Mouse (Mus musculus): ENCODE results near the gene Col26a1. TPM values are rescaled to one million over a fixed set of nuclear protein-coding genes. Genes with fewer than 3 reads are reported as not detected.

Col26a1 gene
- not detected in 2 replicates for total RNA-seq (2017)

DNA sequence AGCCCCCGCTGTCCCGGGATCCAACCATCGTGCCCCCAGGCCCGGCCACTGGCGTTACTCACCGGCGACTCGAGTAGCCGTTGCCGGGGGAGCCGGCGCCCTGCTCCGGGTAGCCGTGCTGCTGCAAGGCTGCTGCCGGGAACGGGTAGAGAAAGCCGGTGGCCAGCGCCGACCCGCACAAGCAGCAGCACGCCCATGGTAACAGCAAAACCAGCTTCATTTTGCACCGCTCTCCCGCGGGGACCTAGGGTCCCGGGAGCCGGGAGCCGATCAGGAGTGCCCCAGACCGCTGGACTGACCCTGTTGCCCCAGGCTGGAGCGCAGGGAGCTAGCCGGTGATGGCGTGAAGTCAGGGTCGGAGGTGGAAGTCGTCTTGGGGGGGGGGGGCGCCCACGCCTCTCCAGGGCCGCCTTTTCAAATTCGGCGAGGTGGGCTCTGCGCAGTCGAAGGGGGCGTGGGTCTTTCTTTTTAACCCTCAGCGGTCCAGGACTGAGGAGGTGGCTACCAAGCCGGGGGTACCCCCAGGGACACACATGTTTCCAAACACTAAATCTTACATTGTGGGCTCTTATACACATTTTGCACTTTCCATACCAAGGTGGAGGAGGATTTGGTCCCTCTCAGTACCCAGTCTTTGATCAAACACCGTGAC, at the start of gene Col26a1:
TSS of gene Col26a1 (minus strand) at position 422 of the 652 bp plus-strand sequence.
- ATAC-seq (ENCODE audit: extremely low read depth, insufficient number of reproducible peaks, low FRiP score, poor library complexity, severe bottlenecking), result no peak

DNA sequence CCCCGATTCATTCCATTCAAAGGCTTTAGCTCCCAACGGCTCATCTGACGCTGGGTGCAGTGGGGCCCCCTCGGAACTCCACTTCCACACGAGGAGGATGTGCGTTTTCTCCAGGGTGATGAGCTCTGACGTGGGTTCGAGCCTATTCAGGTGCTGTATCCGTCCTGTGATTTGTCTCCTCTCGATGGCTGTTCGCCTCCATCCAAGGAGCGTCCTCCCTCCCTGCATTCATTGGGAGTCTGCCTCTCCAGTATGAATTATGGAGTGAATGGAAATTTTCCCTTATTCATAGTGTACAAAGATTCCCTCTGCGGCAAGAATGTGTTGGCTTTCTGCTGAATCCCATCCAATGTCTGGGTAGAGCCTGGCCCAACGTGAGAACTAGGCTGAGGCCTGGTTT, 48.9 kb upstream of the Col26a1 start:
- no peak for ATAC-seq (ENCODE audit: extremely low read depth, insufficient number of reproducible peaks, low FRiP score, poor library complexity, severe bottlenecking)

DNA sequence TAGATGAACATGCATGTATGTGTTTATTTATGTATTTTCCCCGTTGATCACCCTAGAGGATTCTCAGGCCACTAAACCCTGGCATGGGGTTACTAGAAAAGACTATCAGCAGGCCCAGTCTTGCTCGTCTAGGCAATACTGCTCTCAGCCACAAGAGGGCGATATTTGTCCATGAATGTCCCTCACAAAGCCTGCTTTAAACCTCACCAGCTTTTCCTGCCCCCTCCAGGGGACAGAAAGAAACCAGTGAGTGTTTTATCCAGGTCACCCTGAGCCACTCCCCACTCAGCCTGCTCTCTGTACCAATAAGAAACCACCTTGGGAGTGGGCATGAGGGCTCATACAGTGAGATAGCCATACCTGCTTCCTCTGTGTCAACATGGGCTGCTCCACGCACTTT, 46.1 kb upstream of the Col26a1 start:
- peak; percentile 84 for ATAC-seq (ENCODE audit: extremely low read depth, insufficient number of reproducible peaks, low FRiP score, poor library complexity, severe bottlenecking)

DNA sequence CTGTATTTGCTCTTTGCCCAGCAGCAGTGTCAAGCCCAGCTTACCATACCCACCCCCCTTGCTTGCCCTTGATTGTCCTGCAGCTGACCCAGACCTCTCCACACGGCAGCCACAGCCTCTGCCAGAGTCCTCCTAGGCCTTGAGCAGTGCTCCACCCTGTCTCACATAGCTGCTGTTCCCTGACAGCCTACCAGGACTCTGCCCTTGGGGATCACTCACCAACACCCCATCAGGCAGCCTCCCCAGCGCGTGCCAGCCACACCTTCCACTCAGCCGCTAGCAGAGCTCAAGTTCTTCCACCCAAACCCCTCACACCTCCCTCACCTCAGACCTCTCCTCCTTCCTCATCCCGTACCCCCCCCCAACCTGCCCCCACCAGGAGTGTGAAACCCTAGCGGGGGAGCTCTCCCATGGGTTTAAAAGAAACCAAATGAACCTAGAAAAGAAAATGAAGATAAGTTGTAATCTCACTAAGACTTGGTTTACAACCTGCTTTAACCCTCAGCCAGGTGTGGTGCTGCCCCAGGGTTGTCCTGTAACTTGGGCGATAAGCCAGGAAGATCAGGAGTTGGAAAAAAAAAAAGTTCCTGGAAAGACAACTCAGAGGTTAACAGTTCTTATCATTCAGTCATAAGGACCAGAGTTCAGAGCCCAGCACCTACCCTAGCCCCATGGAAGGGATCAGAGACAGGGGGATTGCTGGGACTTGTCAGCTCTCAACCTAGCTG, 40.9 kb upstream of the Col26a1 start:
- no peak for ATAC-seq (ENCODE audit: extremely low read depth, insufficient number of reproducible peaks, low FRiP score, poor library complexity, severe bottlenecking)

DNA sequence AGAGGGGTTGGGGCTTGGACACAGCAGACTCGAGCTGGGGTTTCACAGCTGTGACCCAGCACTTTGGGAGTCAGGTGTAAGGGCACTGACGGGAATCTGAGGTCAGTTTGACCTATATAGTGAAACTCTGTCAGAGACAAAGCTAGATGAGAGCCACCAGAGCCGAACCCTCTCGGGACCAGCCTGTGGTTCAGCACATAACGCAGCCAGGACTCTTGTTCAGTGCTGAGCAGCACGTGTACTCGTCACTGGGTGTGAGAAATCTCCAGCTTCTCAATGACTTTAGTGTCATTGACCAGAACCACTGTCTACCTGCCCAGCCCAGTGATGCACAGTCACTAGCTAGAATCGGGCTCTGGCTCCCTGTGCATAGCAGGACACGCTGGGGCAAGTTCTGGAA, 39.8 kb upstream of the Col26a1 start:
- no peak for ATAC-seq (ENCODE audit: extremely low read depth, insufficient number of reproducible peaks, low FRiP score, poor library complexity, severe bottlenecking)

DNA sequence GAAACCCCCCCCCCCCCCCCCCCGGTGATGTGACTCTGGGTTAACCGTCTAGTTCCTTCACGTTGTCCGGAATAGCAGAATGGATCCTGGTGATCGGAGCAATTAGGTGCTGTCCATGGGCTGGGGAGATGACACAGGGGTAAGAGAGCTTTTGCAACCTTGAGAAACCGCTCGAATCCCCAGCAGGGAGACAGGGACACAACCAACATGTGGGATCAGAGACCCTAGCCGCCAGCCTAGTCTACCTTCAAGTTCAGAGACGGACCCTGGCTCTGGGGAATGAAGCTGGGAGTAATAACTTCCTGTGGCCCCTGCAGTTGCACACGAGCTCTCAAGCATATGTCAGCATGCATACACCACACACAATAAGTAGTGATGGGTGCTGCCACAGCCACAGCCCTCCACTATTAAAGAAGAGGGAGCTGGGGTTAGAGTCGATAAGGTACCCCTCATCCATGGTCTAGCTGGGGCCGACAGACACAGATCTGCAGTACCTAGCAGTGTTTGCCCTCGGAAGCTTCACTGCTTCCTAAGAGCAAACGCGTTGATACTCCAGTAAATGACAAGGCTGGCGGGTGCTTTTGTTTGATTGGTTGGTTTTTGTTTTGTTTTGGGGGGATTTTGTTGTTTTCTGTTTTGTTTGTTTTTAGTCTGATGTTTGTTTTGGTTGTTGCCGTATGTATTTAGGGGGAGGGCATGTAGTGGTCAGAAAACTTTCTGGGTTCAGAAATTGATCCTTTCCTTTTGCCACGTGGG, 36.7 kb upstream of the Col26a1 start:
- no peak for ATAC-seq (ENCODE audit: extremely low read depth, insufficient number of reproducible peaks, low FRiP score, poor library complexity, severe bottlenecking)

DNA sequence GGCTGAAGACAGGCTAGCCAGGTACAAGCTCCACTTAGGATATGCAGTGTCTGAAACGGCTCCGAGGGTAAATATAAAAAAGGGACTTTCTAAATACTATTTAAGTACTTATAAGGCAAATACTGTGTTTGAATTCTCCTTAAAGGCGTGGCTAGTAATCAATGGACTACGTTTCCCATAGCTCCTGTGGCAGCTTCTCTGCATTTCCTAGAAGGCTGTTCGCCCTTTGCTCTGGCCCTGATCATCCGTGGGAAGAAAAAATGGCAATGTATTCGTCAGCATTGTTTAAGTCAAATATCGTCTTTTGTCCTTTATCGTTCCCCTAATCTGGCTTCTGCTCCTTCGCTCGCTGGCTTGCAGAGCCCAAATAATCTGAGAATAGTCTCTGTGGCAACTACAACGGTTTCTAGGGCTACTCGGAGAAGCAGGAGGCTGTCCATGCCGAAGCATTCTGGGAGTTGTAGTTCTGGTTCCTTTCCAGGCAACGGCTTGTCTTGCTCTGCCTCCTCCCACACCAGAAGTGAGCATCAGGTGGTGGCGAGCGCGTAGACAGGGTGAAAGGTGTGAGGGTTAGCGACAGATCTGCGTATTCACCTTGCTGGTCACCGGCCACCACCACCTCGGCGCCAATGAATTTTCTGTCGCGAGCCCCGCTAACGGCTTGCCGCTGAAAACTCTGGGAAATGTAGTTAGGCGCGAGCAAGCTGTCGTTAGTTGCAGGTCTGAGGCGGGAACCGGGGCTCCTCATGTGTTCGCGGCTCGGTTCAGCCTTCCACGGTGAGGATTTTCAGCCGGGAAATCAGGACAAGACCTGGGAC, 35.9 kb upstream of the Col26a1 start:
- peak; percentile 90 for ATAC-seq (ENCODE audit: extremely low read depth, insufficient number of reproducible peaks, low FRiP score, poor library complexity, severe bottlenecking)

DNA sequence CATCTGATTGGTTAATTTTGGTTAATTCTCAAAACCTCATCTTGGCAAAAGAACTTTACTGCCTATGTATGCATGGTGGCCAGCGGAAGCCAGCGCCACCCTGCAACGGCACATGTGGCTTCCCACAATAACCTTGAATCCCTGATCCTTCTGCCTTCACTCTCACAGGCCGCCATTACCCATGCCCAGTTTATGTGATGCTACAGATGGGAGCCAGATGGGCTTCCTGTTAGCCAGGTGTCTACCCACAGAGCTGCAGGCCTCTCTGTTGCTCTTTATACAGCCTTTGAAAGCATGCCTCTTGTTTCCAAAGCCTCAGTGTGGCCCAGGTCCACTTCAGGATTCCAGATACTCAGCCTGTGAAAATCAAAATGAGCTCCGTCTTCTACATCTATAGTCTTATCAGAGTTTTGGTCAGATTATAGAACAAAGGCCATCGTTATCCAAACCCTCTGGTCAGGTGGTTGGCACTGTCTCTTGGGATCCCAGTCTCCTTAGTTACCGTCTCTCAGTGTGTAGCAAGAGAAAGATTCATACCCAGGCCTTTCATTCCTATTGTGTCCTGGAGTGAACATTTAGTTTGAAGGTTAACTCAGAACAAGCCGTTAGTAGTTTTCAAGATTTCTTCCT, 34.7 kb upstream of the Col26a1 start:
- ATAC-seq (ENCODE audit: extremely low read depth, insufficient number of reproducible peaks, low FRiP score, poor library complexity, severe bottlenecking), result no peak

DNA sequence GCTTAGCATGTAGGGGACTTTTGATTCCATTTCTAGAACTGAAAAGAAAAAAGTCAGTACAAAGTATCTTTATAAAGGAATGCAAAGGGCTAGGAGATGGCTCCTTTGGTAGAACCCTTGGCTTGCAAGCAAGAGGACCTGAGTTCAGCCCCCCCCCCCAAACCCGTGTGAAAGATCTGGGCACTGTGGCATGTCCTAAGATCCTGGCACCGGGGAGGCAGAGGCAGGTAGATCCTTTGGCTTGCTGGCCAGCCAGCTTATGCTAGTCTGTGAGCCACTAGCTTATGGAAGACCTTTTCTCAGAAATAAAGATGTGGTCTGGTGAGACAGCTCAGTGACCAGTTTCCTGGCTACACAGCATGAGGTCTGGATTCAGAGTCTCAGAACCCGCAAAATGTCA, 31.2 kb upstream of the Col26a1 start:
- ATAC-seq (ENCODE audit: extremely low read depth, insufficient number of reproducible peaks, low FRiP score, poor library complexity, severe bottlenecking), result no peak

DNA sequence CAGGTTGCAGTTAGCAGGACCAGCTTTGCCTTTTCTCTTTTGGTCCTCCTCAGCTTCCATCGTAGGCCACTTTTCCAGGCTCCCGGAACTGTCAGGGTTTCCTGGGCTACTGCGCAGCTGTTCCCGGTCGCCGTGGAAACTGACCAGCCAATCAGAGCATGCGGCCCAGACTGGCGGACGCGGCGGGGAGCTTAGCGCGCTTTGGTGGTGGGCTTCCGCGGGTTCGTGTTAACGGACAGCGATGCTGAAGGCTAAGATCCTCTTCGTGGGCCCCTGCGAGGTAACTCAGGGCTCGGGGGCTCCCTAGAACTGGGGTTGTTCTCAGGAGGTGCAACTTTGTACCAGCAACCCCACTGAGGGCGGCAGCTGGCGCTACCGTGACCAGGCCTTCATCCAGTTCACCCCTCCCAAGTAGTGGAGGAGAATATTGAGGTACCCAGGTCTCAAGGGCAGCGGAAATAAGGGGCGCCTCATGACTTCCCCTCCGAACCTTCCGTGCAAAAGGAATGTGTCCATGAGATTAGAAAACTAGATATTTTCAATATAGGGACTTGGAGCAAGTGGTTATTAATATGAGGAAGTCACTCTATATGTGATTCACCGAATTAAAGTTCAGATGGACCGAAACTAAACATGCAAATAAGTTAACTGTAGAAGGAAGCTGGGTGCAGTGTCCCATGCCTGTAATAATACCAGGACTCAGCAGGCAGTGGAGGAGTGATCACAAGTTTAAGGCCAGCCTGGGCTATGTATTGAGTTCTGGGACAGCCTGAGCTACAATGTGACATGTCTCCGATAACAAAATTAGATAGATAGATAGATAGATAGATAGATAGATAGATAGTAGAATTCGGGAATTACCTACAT, 25.2 kb upstream of the Col26a1 start, which contains the start of gene Ift22:
TSS of gene Ift22 (plus strand) at position 160 of the 867 bp plus-strand sequence.
- peak; percentile 71 for ATAC-seq (ENCODE audit: extremely low read depth, insufficient number of reproducible peaks, low FRiP score, poor library complexity, severe bottlenecking)

DNA sequence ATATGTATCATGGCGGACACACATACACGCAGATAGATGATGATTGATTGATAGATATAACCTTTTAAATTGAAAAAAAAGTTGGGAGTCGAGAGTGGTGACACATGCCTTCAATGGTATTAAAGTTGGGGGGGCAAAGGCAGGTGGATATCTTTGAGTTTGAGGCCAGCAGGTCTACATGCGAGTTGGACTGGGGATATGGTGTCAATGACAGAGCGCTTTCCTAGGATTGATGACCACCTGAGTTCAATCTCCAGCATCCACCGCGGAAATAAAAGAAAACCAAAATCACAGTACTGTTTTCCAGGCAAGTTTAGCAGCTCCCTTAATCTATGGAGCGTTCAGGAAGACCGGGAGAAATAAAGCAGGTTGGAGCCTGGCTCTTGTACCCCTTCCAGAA, 24.6 kb upstream of the Col26a1 start:
- no peak for ATAC-seq (ENCODE audit: extremely low read depth, insufficient number of reproducible peaks, low FRiP score, poor library complexity, severe bottlenecking)

DNA sequence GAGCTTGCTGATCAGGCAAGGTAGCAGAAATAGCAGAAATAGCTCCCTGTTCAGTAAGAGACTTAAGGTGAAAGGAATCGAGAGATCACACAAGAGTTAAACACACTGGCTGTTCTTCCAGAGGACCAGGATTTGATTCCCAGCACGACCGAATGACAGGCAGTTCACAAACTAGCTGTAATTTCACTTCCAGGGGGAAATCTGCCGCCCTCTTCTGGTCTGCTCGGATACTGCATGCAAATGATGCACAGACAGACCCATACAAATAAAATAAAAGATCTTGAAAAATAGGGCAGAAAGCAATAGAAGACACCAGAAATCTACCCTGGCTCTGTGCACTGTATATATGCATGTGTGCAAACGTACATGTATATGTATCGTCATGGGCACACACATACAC, 22.6 kb upstream of the Col26a1 start:
- ATAC-seq (ENCODE audit: extremely low read depth, insufficient number of reproducible peaks, low FRiP score, poor library complexity, severe bottlenecking), result no peak

DNA sequence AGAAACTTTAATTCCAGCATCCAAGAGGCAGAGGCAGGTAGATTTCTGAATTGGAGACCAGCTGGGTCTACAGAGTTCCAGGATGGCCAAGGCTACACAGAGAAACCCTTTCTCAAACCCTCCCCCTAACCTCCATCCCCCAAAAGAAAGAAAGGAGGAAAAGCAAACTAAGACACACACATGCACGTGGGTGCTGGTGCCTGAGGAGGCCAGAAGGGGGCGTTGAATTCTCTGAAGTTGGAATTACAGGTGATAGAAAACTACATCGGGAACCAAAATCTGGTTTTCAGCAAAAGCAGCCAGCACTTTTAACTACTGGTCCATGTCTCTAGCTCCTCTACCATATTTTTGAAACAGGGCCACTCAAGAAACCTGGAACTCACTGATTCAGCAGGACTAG, 21.6 kb upstream of the Col26a1 start:
- no peak for ATAC-seq (ENCODE audit: extremely low read depth, insufficient number of reproducible peaks, low FRiP score, poor library complexity, severe bottlenecking)

DNA sequence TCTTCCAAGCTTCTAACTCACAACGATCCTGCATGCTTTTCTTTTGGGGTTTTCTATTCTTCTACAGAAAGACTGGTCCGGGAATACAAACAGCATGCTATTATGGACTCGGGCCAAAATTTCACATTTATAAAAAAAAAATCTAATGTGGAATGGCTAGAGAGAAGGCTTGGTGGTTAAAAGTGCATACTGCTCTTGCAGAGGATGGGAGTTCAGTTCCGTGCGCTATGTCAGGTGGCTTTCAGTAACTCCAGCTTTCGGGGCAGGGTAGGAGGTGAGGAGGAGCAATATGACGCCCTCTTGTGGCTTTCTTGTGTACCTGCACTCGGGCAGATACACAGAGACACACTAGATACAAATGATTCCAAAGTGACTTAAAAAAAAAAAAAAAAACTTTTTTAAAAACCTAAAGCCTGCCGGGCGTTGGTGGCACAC, 12.5 kb upstream of the Col26a1 start:
- ATAC-seq (ENCODE audit: extremely low read depth, insufficient number of reproducible peaks, low FRiP score, poor library complexity, severe bottlenecking), result no peak

DNA sequence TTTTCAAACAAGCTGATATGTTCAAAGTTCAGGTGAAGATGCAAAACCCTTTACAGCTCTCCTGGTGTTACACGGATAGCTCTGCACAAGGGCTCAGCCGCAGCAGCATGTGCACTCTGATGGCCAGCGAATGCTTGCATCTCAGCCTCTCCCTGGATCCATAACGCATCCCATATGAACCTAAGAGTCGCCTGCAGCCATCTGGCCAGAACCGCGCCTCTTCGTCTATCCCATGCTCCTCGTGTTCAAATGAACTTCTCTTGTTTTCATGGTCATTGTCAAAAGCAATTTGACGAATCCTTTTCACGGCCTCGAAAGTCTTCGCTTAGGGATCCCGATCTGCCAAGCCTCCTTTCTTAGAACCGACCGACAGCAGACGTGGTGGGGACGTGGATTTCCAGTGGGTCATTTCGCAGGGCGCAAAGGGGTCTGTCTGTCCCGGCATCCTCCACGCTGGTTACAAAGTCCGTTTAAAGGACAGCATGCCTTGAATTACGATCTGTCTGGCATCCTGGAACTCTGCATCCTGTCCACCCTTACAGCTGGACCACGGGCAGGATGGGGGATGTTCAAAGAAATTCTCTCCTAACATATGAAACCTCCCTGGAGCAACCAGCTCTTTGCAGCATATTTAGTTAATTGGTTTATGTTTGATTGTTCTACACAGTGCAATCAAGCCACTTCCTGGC, 12.0 kb upstream of the Col26a1 start:
- ATAC-seq (ENCODE audit: extremely low read depth, insufficient number of reproducible peaks, low FRiP score, poor library complexity, severe bottlenecking), result no peak

DNA sequence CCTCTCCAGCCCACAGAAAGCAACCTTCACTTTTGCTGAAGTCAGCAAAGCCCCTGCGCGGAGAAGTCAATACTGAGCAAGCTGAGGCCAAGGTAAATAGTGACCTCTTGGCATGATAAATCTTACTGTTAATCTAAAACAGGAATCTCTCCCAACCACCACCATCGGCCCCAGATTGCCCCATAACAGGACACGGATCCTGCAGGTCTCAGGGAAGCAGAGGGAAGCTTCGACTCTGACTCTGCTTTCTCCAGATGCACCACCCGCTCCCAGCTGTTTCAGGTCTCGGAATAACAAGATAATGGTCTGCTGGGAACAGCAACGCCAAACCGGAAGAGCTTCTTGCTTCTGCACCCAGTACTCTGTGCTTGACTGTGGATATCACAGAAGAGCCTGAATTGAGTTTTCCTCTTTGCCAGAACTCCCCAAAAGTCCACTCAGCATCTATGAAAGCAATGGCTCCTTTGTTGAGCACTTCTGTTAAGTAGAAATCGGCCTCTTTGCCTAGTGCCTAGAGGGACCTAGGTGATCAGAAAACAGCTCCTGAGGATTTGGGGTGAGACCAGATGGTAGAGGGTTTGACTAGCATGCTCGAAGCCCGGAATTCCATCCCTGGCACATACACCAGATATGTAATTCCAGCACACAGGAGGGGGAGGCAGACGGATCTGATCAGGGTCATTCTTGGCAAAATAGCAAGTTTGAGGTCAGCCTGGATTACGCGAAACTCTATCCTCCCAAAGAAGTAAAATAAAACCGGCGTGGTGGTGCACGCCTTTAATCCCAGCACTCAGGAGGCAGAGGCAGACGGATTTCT, 5.7 kb upstream of the Col26a1 start:
- ATAC-seq (ENCODE audit: extremely low read depth, insufficient number of reproducible peaks, low FRiP score, poor library complexity, severe bottlenecking), result no peak

All from neutrophil, adult 5-6 weeks (primary cell).